Mouse (Mus musculus): ENCODE measurements around the gene Rab3gap2.
"Not testable (repeated sequence)": the region's sequence is repeated elsewhere in the genome, so short reads cannot be mapped to it uniquely, and the experiment has no call there.

Rab3gap2 gene

DNA sequence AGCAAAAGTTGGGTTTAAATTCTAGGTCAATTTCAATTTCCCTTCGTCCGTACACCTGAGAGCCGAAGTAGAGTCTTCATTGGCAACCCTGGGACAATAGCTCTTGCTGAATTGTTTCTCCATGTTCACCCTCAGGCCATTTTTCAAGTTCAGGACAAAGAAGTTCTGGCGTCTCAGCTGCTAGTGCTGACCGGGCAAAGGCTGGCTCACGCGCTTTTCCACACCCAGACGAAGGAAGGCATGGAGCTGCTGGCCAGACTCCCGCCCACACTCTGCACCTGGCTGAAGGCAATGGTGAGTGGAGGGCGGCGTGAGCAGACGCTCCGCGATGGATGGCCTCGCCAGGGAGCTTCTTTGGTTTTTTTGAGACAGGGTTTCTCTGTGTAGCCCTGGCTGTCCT lies 79.3 kb downstream of the Rab3gap2 start:
- peak; percentile 20 to 43 for DNase-seq

DNA sequence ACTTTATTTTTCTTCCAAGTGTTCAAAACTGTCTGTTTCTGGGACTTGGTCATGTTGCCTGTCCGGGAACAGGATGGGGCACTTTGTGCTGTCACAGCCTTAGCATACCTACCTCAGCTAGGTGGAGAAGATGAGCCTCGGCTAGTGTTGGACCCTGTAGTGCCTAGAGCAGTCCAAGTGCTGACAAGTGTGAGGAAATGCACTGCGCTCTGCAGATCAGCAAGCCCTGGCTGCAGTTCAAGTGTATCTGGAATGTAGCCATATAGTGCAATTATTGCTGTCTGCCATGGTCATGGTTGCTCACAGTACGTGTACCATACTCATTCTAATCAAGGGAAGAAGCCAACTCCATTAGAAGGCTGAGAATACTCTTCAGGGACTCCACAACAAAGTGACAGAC lies 80.8 kb downstream of the Rab3gap2 start:
- DNase-seq, result peak; percentile 70 to 72

DNA sequence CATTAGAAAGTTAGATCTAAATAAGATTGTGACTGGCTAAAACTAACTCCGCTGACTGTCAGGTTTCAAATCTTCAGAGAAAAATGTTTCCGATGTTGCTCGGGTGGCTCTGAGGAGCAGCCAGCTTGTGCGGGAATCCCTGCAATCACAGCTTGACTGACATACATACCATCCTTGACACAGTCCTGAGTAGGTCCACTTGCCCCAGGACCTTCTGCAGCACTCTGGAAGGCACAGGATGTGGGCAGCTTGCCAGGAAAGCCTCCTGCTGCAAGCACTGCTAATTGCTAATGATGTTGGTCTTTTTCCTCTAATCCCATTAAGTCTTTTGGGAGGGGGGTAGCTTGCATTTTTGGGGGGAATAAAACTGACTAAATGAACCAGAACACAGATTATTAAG lies 81.3 kb downstream of the Rab3gap2 start:
- DNase-seq, result peak; percentile 71 to 86

DNA sequence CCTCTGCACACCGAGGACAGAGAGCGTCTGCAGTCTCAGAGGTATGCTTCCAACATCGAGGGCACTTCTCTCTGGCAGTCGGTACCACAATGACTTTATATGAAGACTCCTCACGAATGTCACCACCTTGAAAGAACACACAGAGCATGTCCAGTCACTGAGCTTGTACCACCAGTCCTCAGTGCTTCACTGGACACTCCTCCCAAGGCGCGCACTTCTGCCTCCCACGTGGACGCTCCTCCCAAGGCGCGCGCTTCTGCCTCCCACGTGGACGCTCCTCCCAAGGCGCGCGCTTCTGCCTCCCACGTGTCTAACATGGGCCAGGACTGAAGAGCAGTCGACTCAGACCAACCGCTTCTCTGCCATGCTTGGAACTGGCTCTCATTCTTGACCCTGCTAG lies 83.1 kb downstream of the Rab3gap2 start:
- DNase-seq, result no peak

DNA sequence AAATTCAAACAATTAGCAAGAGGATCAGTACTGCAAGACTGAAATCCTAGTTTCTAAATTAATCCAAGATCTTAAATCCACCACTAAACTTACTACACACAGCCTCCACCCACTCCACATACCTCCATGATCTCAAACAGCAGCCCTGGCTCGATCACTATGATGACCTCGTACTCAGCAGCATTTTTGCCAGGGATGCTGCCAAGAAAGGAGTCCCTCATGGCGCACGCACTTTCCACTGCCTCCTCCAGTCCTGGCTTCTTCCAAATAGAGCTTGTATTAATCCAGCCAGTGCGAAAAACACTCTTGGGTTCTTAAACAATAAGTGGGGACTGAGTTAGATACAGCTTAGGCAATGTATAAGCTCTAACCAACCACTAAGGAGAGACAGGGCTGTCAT lies 85.3 kb downstream of the Rab3gap2 start:
- no peak for DNase-seq

DNA sequence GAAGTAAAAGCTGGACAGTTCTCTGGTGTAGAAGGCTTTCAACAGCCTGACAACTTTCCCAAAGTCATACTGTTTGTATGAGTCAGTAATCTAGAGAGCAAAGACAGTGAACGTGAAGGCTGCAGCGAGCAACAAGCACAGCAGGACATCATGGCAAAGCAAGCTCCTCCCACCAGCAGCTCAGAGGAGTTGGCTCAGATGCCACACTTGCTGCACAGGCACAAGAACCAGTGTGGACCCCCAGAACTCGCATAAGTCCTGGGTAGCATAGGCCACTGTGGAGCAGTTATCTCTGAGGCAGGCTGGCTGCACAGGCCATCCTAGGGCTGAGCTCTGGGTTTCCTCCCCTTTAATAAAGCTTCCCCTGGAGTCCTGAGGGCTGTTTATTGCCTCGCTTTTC lies 87.4 kb downstream of the Rab3gap2 start:
- DNase-seq, result no peak

DNA sequence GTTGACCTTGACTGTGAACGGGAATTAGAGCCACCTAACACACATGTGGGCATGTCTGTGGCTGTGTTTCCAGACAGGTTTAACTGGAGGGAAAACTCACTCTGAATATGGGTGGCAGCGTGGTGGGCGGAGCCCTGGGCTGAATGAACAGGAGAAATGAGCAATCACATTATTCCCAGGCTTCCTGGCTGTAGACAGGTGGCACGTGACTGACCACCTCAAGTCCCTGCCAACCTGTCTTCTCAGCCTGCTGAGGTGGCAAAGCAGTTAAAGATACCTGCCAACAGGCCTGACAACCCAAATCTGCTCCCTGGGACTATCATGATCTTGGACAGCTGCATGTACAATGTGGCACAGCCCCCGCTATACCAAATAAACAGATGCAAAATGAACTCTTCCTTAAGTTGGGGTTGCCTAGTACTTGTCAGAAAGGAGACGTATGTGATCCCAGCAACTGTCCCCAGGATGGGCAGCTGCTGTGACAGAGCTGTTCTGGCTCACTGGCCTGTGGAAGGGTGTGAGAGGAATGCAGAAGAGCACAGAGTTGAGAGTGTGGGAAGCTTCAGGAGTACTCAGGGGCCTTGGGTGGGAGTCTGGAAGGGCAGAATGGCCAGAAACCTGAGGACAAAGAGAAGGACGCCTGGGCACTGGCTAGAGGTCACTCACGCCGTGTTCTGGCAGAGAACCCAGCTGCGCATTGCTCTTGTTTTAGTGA lies 88.9 kb downstream of the Rab3gap2 start:
- peak in 1 of 2 experiments; percentile 34 for DNase-seq

DNA sequence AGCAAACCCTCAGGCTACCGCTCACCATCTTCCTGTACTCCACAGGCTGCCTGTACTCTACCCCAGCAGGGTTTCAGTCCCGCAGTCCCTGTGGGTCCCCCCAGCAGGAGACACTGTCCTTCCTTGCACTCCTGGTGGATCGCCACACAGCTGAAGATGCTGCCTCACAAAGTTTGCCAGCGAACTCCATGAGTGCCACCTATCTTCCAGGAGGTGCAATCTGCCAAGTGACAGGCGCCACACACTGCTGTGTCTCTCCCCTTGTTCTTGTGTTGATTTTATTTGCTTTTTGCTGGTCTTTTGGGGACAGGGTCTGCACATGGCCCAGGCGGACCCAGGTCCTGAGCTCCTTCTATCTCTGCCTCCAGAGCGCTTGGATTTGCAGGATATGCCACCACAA lies 92.9 kb downstream of the Rab3gap2 start:
- DNase-seq, result no peak

DNA sequence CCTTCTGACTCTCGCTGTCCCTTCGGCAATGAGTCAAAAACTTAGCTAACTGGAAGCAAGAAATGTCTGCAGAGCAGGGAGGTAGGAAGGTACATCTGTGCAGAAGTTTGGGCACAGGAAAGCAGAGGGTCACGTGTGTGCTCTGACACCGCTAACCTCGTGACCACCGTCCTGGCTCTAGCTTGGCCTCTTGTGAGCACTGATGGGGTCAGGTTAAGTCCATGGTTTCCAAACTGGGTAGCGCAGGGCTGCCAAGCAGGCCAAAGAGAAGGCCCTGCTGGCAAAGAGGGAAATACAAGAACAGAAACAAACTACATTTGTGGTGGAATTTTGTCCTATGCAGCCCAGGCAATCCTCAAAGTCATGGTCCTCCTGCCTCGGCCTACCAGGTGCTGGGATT lies 94.6 kb downstream of the Rab3gap2 start:
- DNase-seq, result no peak

DNA sequence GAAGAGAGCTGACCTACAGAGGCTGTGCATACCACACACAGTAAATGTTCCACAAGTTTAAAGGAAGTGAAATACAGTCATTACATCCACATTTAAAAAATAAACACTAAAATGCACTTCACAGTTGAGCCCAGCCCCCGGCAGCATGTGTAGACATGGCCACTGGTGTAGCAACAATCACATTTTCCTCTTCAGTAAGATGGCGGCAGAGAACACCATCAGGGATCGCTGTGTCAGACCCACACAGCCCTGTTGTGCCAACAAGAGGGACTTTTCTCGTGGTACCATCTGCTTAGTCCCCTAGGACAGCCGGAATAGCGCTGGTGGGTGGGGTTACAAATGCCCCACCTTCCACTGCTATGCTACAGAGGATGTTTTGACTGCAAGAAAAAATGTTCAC lies 98.9 kb downstream of the Rab3gap2 start:
- no peak for DNase-seq

DNA sequence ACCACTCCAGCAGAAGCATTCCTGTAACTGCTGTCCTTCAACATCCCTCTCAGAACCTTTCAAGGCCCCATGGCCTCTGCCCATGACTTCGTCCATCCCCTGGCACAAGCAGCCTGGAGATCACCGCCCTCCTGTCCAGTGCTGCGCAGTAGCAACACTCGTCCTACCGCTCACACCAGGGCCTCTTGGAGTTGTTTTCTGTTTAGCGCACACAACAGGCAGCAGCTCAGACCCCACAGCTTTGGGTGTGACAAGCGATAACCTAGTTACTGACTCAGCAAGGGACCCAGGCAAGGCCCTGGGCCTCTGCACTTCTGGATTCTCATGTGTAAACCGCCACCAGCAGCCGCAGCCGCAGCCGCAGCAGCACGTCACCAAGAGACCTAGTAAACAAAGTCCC lies 102.9 kb downstream of the Rab3gap2 start:
- no peak for DNase-seq

DNA sequence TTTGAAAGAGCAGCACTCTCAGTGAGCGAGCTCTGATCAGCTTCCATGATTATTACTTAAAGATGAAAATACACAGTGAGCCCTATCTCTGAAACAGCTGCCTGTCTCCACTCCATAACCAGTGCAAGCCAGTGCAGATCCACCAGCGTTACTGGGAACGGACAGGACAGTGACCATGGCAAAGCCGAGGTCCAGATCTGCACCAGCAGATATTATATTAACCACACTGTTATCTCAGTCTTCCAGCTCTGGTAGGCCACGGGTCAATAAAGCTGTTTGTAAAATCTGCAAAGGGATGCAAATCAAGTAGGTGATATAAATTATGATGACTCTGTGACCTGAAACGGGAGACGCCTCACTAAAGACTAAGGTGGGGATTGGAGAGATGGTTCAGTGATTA lies 103.7 kb downstream of the Rab3gap2 start:
- DNase-seq, result no peak

DNA sequence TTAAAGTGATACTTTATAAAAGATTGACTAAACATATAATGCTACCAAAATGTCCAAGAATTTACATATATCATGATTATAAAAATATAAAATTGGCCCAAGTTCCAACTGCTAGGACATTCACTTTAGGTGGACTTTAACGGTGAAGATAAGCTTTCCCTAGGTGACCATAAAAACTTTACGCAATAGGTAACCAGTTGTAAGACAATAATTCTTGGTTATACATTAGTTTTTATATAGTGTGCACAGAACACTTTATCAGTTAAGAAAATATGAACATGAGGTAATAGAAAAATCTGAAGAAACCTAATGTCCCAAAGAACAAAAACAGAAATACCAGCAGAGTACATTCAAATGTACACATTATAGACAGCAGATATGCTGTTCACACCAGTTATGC lies 104.4 kb downstream of the Rab3gap2 start:
- DNase-seq, result no peak

DNA sequence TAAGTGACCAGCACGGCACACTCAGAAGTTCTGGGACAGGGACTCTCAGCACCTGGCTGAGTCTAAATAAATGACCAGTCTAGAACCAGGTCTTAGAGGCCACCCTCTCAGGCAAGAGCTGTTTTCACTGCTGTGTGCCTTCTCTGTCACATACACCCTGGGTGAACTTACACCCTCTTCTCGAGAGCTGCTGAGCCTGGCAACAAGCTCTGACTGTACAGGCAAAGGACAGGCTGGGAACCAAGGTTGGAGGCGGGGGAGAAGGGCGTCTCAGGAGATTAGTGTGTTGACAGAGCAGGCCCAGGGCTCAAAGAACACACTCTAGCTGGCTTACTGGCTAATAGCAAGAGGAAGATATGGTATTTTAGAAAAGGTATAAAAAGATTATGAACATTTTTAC lies 105.0 kb downstream of the Rab3gap2 start:
- DNase-seq, result no peak

DNA sequence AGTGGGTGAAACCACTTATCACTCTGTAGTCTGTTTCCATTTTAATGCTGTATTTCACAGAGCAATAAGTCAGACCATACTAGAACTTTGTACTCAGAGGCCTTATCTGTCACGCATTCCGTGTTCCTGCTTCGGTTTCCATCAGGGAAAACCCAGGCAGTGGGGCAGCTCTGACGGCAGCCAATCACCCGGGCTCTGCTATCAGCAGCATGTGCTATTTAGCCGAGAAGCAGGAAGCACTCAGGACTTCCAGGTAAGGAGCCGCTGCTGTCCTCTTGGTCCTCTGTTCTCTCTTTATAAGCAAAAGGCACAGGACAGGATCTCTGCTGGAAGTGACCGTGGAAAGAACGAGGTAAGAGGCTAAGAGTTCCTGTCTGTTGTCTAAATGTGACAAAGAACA lies 108.0 kb downstream of the Rab3gap2 start:
- DNase-seq, result no peak

DNA sequence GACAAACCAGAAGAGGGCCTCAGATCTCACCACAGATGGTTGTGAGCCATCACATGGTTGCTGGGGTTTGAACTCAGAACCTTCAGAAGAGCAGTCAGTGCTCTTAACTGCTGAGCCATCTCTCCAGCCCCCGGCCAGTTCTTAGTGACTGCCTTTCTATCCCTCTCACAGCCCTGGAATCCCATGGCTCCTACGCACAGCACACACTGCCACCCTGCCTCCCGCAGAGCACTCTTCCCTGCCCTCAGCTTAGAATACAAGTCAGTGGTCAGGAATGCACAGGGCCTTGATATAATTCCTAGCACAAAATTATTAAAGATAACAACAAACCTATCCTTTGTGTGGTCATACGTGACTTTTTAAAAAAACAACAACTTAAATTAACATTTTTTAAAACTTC lies 110.6 kb downstream of the Rab3gap2 start:
- DNase-seq, result no peak

DNA sequence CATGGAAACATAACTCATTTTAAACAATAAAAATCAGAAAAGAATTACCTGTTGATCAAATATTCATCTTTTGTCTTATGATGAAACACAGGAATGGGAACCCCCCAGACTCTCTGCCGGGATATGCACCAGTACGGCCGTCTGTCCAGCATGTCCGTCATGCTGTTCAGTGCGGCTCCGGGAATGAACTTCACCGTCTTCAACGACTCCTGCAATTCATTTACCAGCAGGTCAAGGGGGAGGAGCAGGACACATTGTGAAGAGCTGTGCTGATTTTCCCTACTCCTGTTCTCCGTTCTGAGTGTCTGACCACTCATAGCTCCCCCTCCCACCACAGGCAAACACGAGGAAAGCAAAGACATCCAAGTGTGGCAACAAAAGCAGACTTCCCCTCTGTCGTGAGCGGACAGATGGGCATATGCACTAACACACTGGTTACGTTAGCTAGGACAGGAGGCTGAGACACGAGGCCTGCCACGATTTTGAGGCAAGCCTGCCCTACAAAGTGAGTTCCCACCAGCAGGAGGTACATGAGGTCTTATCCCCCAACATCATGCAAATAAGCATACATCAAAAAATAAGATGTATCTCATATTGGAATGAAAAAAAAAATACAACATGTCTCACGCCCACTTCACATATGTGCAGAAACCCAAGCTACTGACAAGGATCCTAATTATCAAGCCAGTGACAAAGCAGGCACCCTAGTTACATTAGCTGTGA lies 112.1 kb downstream of the Rab3gap2 start:
- DNase-seq, result peak; percentile 54 to 67

DNA sequence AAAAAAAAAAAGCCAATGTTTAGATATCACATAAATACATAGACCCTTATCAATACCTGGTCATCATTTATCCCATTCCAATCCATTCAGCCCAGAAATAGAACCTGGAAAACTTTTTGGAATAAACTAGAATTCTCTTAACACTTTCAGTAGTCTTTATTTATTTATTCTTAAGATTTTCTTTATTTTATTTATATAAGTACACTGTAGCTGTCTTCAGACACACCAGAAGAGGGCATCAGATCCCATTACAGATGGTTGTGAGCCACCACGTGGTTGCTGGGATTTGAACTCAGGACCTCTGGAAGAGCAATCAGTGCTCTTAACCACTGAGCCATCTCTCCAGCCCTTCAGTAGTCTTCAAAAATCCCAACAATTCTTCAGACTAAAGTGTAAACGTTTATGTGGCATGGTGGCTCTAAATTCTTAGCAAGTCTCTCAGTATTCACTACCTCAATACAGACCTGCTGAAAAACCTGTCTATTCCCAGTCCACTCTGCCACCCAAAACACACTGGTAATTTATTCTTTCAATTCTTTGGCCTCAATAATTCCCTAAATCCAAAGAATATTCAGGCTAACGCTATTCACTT lies 123.9 kb downstream of the Rab3gap2 start:
- DNase-seq, result not testable (repeated sequence)

DNA sequence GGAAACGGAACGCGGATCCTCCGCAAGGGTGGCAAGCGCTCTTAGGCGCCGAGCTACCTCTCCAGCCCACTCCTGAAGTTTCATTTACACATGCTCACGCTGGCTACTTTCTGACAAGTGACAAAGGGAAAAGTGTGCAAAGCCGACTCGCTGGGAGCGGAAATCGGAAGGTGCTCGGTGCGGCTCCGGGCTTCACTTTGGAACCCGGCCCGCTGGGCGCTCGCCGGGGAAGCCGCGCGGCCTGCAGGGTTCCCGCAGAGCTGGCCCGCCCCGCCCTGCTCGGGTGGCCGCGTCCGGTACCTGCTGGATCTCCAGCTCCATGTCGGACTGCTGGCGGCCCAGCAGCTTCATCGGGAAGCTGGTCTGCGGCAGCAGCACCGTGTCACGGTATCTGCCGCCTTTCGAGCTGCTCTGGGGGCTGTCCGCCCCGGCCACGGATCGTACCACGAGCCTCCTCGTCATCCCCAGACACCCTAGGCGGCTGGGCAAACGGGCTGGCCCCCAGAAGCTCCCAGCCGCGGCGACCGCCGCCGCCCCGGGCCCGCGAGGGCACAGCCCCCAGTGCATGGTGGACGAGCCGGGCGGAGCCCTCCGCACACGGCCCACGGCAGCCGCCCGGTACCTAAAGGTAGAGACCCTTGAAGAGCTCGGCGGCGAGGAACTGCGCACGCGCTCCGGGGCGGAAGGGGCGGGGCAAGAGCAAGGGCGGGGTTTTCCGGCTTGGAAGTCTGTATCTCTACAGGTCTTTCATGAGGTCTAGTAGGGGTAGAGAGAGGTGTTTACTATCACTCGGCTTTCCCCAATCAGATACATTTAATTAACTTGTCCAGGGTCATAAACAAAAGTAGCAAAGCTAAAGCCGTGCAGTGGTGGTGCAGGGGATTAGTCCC lies 125.0 kb downstream of the Rab3gap2 start, which contains the start of gene Iars2:
TSS of gene Iars2 (minus strand) at position 676 of the 890 bp plus-strand sequence.
- peak; percentile 91 to 96 for DNase-seq

DNA sequence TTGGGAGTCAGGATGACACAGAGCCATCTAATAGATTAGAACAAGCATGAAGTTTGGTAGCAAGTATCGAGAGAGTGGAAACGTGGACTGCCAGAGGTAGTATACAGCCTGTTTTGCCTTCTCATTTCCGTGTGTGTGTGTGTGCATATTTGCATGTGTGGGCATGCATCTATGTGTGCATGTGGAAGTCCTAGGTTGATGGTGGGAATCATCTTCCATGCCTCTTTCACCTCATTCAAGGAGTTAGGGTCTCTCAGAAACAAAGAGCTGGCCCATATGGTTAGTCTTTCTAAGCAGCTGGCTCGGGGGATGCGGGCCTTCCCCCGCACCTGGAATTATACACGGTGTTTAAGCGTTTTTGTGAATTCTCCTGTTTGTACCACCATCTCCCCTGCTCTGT lies 125.9 kb downstream of the Rab3gap2 start:
- no peak for DNase-seq

DNA sequence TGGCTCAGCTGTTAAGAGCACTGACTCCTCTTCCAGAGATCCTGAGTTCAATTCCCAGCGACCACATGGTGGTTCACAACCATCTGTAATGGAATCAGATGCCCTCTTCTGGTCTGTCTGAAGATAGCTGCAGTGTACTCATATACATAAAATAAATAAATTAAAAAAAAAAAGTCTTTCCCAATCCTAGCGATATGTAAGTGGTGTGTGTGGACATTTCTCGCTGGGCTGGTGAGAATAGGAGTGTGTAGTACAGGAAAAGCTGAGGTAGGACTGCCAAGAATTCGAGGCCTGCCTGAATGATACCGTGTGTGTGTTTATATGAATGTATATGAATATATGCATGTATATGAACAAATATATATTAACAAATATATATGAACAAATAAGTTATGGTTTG lies 127.4 kb downstream of the Rab3gap2 start:
- DNase-seq, result no peak

DNA sequence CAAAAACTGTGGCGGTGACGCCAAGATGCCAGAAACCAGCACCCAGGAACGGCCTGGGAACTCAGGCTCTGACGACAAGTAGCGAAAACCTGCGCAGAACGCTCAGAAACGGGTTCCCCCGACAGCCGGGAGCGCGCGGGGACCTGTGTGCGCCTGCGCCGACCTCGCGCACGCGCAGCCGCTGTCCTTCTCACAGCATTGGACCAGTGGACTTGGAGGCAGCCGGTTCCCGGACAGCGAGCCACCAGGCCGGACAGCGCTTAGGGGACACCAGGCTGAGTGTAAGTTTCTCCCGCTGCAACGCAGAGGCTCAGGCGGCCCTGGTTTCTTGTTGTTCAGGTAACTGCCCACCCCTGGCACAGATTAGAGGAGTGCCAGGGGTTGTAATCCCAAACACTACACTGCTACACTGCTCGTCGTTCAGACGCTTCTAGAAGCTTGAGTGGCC lies 128.1 kb downstream of the Rab3gap2 start, which contains the start of gene Bpnt1:
TSS of gene Bpnt1 (plus strand) at position 167 of the 448 bp plus-strand sequence.
- DNase-seq, result peak; percentile 92

DNA sequence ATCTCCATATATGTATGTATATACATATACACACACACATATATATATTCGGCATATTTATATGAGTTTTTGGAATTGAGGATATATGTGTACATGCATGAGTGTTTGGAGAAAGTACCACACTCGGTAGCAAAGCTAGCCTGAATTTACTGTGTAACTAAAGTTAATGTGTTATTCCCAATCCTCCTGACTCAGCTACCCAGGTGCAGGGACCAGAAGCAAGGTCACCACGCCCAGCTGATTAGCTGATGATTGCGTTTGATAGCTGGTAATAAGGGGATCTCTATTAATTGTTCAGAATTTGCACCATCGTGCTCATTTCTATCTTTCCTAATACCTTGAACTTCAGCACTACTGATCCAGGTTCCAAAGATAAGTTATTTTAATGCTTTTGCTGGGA lies 129.7 kb downstream of the Rab3gap2 start:
- DNase-seq, result peak; percentile 25 to 57

All from kidney, postnatal 36 days (tissue).